In genomic region chr13:28958211-28959067, GRCm38 (mm10) we compare ENCODE assay signal across 7 mouse cellular contexts. TPM values are rescaled to one million over a fixed set of nuclear protein-coding genes. Genes with fewer than 3 reads are reported as not detected.
A peak's percentile ranks its signal among the peaks of the same experiment; 100 is the strongest.
DNase-seq lines count a peak whose midpoint lies in the region; ATAC-seq and TF ChIP-seq lines count a peak whose summit lies in the region.

No protein-coding gene starts in this region.

- H3K36me3 ChIP-seq in intestine, embryonic 15.5 days: no peaks in the 10 kb centered on the region
- no peaks in the 10 kb centered on the region for H3K36me3 ChIP-seq in limb, embryonic 11.5 days (ENCODE audit: control insufficient read depth, insufficient read depth, low read length)
- no peaks in the 10 kb centered on the region for H3K36me3 ChIP-seq in midbrain, embryonic 12.5 days
- H3K36me3 ChIP-seq in spleen, adult 2 months (ENCODE audit: control insufficient read depth, insufficient read depth, low read length): no peaks in the 10 kb centered on the region

- H3K4me3 ChIP-seq in intestine, embryonic 15.5 days (replicated peaks): peak overlapping the region; percentile 59
- peak overlapping the region; percentile 43 for H3K4me3 ChIP-seq in limb, embryonic 11.5 days (ENCODE audit: low read depth, low read length)
- peak overlapping the region; percentile 49 for H3K4me3 ChIP-seq in midbrain, embryonic 12.5 days
- peak overlapping the region; percentile 61 for H3K4me3 ChIP-seq in spleen, adult 2 months (ENCODE audit: extremely low read depth, insufficient read depth, insufficient read length)

- H3K27ac ChIP-seq in intestine, embryonic 15.5 days: peak overlapping the region; percentile 95
- peak overlapping the region; percentile 89 for H3K27ac ChIP-seq in limb, embryonic 11.5 days (replicated peaks; ENCODE audit: low read depth, low read length)
- peak overlapping the region; percentile 98 for H3K27ac ChIP-seq in midbrain, embryonic 12.5 days (replicated peaks)
- H3K27ac ChIP-seq in spleen, adult 2 months (ENCODE audit: insufficient read depth, low read length): peak overlapping the region; percentile 30

- peak overlapping the region; percentile 69 for H3K9ac ChIP-seq in intestine, embryonic 15.5 days
- peak overlapping the region; percentile 59 for H3K9ac ChIP-seq in limb, embryonic 11.5 days (ENCODE audit: low read length)
- H3K9ac ChIP-seq in midbrain, embryonic 12.5 days (replicated peaks): peak overlapping the region; percentile 76

- H3K27me3 ChIP-seq in intestine, embryonic 15.5 days (replicated peaks): no peaks in the 10 kb centered on the region
- no peaks in the 10 kb centered on the region for H3K27me3 ChIP-seq in limb, embryonic 11.5 days (ENCODE audit: control insufficient read depth, insufficient read depth, low read length)
- H3K27me3 ChIP-seq in midbrain, embryonic 12.5 days: no peaks in the 10 kb centered on the region
- no peaks in the 10 kb centered on the region for H3K27me3 ChIP-seq in spleen, adult 2 months (ENCODE audit: control insufficient read depth, insufficient read depth, low read length)

- no peak for TF ChIP-seq CTCF in spleen, adult 2 months (IDR thresholded peaks at IDR 0.05; ENCODE audit: extremely low read depth, insufficient read depth, insufficient read length, insufficient replicate concordance)

- under 1% methylated on average over 52 of the region's 54 CpGs for WGBS in intestine, embryonic 15.5 days
- WGBS in limb, embryonic 11.5 days: under 1% methylated on average over 54 of the region's 54 CpGs
- under 1% methylated on average over 54 of the region's 54 CpGs for WGBS in midbrain, embryonic 12.5 days
- 1% methylated on average over 54 of the region's 54 CpGs for WGBS in spleen, adult 2 months

- ATAC-seq in intestine, embryonic 15.5 days: peak; percentile 70
- ATAC-seq in limb, embryonic 11.5 days (ENCODE audit: insufficient number of reproducible peaks, low FRiP score, low TSS enrichment, low read depth): peak; percentile 59
- ATAC-seq in midbrain, embryonic 12.5 days (ENCODE audit: low FRiP score, low read depth): peak; percentile 45

- H3K9me3 ChIP-seq in intestine, embryonic 15.5 days: no peaks in the 10 kb centered on the region
- no peaks in the 10 kb centered on the region for H3K9me3 ChIP-seq in limb, embryonic 11.5 days (ENCODE audit: control insufficient read depth, low read length)
- no peaks in the 10 kb centered on the region for H3K9me3 ChIP-seq in midbrain, embryonic 12.5 days

- TF ChIP-seq POLR2A in spleen, adult 2 months (IDR thresholded peaks at IDR 0.05; ENCODE audit: low read depth, low read length): no peak

- peak overlapping the region; percentile 95 for H3K4me2 ChIP-seq in intestine, embryonic 15.5 days (replicated peaks)
- H3K4me2 ChIP-seq in limb, embryonic 11.5 days (ENCODE audit: low read depth, severe bottlenecking): peak overlapping the region; percentile 97
- H3K4me2 ChIP-seq in midbrain, embryonic 12.5 days (replicated peaks): peak overlapping the region; percentile 89

- peak; percentile 64 to 66 for DNase-seq in adrenal gland, adult 18-20 months (ENCODE audit: low spot score in 2 of 2)
- peak; percentile 87 for DNase-seq in embryo, embryonic 10.5 days (ENCODE audit: low spot score)
- DNase-seq in gastrocnemius, postnatal 25 days: peak; percentile 81
- DNase-seq in limb, embryonic 11.5 days (ENCODE audit: low spot score): peak; percentile 85
- peak in 1 of 2 experiments; percentile 29 for DNase-seq in spleen, adult 2 months (ENCODE audit: low read depth in 1 of 2, low spot score in 2 of 2)

- H3K4me1 ChIP-seq in intestine, embryonic 15.5 days (replicated peaks): 0 out of 2 replicates have a peak, but pooled peaks cover 4% of the 10 kb centered on the region
- H3K4me1 ChIP-seq in limb, embryonic 11.5 days (ENCODE audit: control insufficient read depth, insufficient read depth, low read length): peaks cover 10% of the 10 kb centered on the region; the same call in 1 of the 2 replicates
- H3K4me1 ChIP-seq in midbrain, embryonic 12.5 days: peaks cover 22% of the 10 kb centered on the region; the same call in 1 of the 2 replicates
- H3K4me1 ChIP-seq in spleen, adult 2 months (ENCODE audit: control insufficient read depth, insufficient read depth, insufficient read length): peaks cover 3% of the 10 kb centered on the region; the same call in 1 of the 2 replicates

RNA-seq across cellular contexts. Expression of gene Sox4, which starts 4.9 kb away (rescaled TPM):
- 10 to 100 TPM; 13.0 to 15.8 TPM for total RNA-seq in adrenal gland, adult 18-20 months (2021)
- total RNA-seq in gastrocnemius, postnatal 25 days (2021): 1 to 10 TPM; 4.8 to 5.3 TPM
- polyA plus RNA-seq in intestine, embryonic 15.5 days (2015; fragmentation: Nextera tagmentation; extraction: Ambion mirVana): 32.2 and 38.7 TPM in 2 replicates
- polyA plus RNA-seq in limb, embryonic 11.5 days (2014; fragmentation: Nextera tagmentation; extraction: Ambion mirVana): 114 and 117 TPM in 2 replicates
- 263 and 303 TPM in 2 replicates for polyA plus RNA-seq in midbrain, embryonic 12.5 days (2016; fragmentation: Nextera tagmentation; extraction: Ambion mirVana)
- polyA plus RNA-seq in spleen, adult 2 months (2012; rRNA removed): 6.0 and 10.8 TPM in 2 replicates

Comparison
In these comparisons a context has a peak if more than half of its experiments do, and no peak if none do; other contexts are left out.
1. H3K27ac ChIP-seq: peak in every context shown above with its lines; median percentile 98 in midbrain, embryonic 12.5 days; 95 in intestine, embryonic 15.5 days; 89 in limb, embryonic 11.5 days; 30 in spleen, adult 2 months.